Mouse (Mus musculus): Measurements from ENCODE around the gene Ephb2. TPM values are rescaled to one million over a fixed set of nuclear protein-coding genes. Genes with fewer than 3 reads are reported as not detected.

Ephb2 gene
- total RNA-seq, 2 experiments from 2014 or later = 1.9 to 2.3 TPM

- peak; percentile 21 for DNase-seq
Measured at GRCm38 (mm10) chr4:136649480-136650196, 186.2 kb downstream of the Ephb2 start.

- DNase-seq = peak; percentile 89
Measured at GRCm38 (mm10) chr4:136648922-136649479, 186.8 kb downstream of the Ephb2 start.

GRCm38 (mm10) chr4:136638890-136639289 is 196.9 kb downstream of the Ephb2 start:
- DNase-seq = no peak

GRCm38 (mm10) chr4:136638230-136638750 is 197.5 kb downstream of the Ephb2 start:
- no peak for DNase-seq

GRCm38 (mm10) chr4:136637563-136638229 is 198.1 kb downstream of the Ephb2 start:
- peak; percentile 22 for DNase-seq

- DNase-seq = no peak
Measured at GRCm38 (mm10) chr4:136636983-136637562, 198.7 kb downstream of the Ephb2 start.

- no peak for DNase-seq
Measured at GRCm38 (mm10) chr4:136636511-136636910, 199.3 kb downstream of the Ephb2 start.

- no peak for DNase-seq
Measured at GRCm38 (mm10) chr4:136635995-136636394, 199.8 kb downstream of the Ephb2 start.

- peak; percentile 80 for DNase-seq
Measured at GRCm38 (mm10) chr4:136631237-136631994, 204.4 kb downstream of the Ephb2 start.

- DNase-seq = no peak
Measured at GRCm38 (mm10) chr4:136626590-136626989, 209.2 kb downstream of the Ephb2 start.

GRCm38 (mm10) chr4:136622388-136622787 is 213.4 kb downstream of the Ephb2 start, which contains the start of gene Lactbl1:
Gene Lactbl1 (plus strand): TSS chr4:136622621.
- no peak for DNase-seq

- no peak for DNase-seq
Measured at GRCm38 (mm10) chr4:136621956-136622355, 213.8 kb downstream of the Ephb2 start.

- DNase-seq = peak; percentile 54
Measured at GRCm38 (mm10) chr4:136621336-136621735, 214.5 kb downstream of the Ephb2 start.

GRCm38 (mm10) chr4:136613657-136614056 is 222.1 kb downstream of the Ephb2 start:
- no peak for DNase-seq

GRCm38 (mm10) chr4:136610387-136610856 is 225.4 kb downstream of the Ephb2 start, which contains the start of gene Tex46:
Gene Tex46 (plus strand): TSS chr4:136610437.
- DNase-seq = no peak

GRCm38 (mm10) chr4:136605756-136606485 is 229.9 kb downstream of the Ephb2 start:
- no peak for DNase-seq

GRCm38 (mm10) chr4:136602568-136602967 is 233.2 kb downstream of the Ephb2 start, which contains the start of gene Kdm1a:
Gene Kdm1a (minus strand): TSS chr4:136602723.
- DNase-seq = peak; percentile 97

- peak; percentile 46 for DNase-seq
Measured at GRCm38 (mm10) chr4:136602018-136602554, 233.7 kb downstream of the Ephb2 start.

- peak; percentile 78 for DNase-seq
Measured at GRCm38 (mm10) chr4:136601476-136601875, 234.3 kb downstream of the Ephb2 start.

GRCm38 (mm10) chr4:136600536-136600935 is 235.3 kb downstream of the Ephb2 start:
- DNase-seq = no peak

- DNase-seq = no peak
Measured at GRCm38 (mm10) chr4:136599869-136600268, 235.9 kb downstream of the Ephb2 start.
